Mouse (Mus musculus) kidney, adult 9 months (tissue): ENCODE results near the gene Rps6ka2.
"Not testable (repeated sequence)": the region's sequence is repeated elsewhere in the genome, so short reads cannot be mapped to it uniquely, and the experiment has no call there.

Experiments
- DNase-seq: peaks from one replicate; pipeline ENCODE4 v3.0.0; 2022

Gene Rps6ka2

DNA sequence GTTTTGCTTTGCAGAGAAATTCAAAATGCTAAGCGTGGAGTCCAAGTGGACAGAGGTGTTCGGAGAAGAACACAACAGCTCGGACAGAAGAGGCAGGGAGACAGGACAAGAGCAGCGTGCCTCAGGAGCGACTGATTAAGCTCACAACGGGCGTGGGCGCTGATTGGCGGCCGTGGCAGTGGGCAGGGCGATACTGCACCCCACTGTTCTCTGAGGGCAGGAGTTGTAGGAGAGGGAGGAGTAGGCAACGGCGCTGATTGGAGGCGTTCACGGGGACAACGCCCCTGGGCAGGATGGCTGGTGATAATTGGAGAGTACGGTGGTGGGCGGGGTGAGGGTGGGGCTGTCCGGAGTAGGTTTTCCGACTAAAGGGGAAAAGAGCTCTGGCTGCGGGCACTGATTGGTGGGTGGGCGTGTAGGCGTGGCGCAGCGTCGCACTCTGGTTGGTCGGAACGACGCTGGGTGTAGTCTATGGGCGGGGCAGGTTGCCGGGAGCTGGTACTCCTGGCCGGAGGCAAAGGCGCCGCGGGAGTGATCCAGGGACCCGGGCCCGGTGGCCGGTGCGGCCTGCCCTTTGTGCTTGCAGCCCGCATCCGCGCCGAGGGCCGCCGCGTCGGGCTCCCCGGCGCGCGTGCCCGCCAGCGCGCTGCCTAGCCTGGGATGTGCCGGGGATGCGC, at the start of gene Rps6ka2:
Gene Rps6ka2 (plus strand): TSS at position 489 of the 677 bp plus-strand sequence.
- DNase-seq, result peak; percentile 98

DNA sequence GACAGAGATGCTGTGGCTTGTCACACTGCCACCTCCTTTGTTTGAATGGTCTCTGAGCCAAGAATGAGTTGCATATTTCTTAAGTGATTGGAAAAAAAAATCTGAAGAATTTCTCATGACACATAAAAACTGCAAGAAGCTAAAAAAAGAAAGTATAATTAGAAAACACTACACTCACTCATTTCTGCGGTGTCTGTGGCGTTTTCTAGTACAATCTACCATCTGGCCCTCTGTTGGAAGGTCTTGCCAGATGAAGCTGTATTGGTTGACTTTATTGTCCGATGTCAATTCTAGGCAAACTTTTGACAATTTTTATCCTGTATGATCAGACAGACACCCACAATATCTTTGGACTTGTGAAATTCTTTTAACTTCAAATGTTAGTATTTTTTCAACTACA, 49.1 kb upstream of the Rps6ka2 start:
- DNase-seq, result not testable (repeated sequence)

DNA sequence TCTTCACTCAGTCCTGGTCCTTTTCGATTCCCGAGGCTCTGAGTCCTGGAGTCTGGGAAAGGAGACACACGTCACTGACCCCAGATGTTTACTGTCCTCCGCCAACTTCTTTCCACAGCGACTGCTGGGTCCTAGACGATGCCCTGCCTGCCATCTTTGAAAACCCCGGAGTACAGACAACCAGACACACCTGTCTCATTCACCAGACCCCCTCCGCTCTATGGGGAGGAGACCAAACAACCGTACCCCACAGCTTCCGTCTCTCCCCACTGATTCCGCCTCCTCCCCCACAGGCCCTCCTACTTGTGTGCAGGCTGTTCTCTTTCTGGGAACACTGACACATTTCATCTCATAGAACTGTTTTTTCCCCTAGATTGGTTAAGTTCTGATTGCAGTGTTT, 47.4 kb upstream of the Rps6ka2 start:
- not testable (repeated sequence) for DNase-seq

DNA sequence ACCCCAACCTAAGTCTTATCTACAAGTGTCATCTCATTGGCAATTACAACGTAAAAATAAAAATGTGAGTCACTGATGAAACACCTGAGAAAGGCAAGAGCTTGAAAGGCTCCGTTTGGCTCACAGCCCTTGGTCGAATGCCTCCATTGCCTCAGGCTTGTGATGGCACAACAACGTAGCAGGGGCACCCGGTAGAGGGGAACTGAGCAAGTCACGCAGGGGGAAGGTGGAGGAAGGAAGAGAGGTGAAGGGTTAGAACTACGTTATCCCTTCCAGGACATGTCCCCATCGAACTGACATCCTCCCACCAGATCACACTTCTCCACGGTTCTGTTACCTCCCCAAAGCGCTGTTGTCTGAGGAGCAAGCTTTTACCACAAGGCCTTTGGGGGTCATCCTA, 43.4 kb upstream of the Rps6ka2 start:
- DNase-seq, result not testable (repeated sequence)

DNA sequence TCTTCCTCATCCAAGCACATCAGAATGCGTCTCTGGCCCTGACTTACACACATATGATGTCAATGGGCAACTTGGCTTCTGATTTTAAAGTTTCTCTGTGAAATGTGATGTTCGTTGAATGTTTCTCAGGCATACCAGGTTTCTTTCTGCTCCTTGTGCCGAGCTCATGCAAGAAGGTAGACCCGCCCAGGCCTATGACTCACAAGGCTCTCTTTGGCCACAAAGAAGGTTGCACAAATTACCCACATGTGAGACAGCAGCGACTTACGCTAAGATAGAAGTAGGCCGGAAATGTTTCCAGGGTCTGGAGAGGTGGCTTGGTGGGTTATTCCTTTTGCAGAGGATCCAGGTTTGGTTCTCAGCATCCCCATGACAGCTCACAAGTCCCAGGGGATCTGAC, 35.9 kb upstream of the Rps6ka2 start:
- DNase-seq, result not testable (repeated sequence)

DNA sequence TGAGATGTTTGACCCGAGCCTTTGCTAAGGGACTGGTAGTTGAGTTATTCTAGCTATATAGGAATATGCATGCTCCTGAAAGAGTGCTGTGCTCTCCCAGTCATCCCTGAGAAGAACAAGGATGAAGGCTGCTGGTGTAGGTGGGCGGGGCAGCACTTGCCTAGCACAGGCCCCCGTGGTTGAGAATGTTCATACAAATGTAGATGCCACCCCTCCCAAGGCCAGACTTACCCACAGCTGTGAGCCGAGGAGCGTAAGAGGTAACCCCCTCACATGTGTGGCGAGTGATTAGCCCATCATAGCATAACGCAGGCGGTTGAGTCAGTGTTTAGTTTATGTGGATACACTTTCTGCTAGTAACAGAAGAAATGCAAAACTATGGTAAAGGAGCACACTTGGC, 34.6 kb upstream of the Rps6ka2 start:
- not testable (repeated sequence) for DNase-seq

DNA sequence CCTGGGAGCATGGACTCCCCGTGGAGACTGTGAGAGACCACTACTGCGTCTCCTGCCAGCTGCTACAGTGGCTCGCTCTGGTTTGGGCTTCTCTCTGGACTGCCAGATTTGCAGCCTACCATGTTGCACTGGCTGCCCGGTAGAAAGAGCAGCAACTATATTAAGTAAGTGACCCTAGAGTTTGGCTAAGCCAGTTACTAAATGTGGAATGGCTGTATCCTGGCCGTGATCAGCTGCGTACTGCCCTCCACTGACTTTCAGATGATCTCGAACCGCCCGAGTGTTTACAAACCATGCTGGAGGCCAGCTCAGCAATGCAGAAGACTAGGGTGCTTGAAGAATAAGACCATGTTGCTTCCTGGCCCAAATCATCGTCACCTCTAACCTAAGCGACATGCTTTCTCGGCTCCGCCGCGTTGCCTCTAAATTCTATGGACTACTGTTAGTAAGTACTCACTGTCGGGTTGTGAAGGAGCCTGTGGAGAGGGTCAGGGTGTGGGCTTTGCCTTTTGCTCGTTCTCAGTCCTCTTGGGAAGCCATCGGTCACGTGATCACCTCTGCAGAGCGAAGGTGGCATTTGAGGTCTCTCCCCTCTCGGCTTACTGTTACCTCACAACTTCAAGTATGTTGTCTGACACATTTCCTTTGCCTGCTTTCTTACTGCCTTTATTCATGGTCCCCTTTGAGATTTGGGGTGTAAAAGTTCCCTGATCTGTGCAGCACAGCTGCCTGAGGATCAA, 31.6 kb upstream of the Rps6ka2 start:
- no peak for DNase-seq

DNA sequence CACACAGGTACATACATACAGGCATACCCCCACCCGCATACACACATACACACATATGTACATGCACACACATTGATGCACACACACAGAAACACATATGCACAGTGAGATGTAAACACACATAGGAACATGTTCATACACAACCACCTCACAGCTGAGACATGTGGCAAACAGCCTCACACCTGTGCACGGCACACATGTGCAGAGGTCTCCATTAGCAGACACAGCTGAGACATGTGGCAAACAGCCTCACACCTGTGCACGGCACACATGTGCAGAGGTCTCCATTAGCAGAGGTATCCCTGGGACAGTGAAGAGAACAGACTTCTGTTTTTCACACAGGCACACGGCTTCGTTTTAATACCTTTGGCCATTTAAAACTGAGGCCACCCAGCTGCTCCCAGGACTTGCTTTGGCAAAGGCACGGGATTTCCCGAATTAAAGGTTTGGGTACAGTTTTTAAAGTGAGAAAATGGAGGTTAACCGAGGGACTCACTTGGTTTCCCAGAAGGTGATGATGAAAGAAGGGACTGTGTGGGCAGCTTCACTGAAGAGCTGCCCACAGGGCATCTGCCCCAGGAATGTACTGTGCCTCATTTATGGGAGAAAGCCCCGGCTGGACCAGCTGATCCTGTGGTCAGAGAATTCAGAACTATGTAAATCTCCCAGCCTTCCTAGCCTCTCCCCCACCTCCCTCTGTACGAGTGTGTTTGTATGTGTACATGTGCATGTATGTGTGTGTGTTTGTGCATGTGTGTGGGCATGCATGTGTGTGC, 29.3 kb upstream of the Rps6ka2 start:
- no peak for DNase-seq

DNA sequence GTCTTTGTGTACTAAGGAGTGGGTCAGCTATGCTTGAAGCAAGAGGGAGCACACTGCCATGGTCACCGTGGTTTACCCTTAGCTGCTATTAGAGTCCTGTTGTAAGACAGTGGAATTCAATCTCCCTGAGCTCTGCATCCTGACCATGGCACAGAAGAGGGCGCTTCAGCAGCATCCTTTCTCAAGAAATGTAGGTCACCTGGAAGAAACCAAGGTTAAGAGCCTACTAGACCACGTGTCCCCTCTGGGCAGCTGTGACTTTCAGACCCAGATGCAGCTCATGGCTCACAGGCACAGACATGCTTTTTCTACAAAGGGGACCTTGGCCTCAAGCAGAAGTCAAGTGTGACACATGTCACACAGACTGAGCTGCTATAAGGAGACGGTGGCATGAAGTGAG, 27.5 kb upstream of the Rps6ka2 start:
- DNase-seq, result peak; percentile 11

DNA sequence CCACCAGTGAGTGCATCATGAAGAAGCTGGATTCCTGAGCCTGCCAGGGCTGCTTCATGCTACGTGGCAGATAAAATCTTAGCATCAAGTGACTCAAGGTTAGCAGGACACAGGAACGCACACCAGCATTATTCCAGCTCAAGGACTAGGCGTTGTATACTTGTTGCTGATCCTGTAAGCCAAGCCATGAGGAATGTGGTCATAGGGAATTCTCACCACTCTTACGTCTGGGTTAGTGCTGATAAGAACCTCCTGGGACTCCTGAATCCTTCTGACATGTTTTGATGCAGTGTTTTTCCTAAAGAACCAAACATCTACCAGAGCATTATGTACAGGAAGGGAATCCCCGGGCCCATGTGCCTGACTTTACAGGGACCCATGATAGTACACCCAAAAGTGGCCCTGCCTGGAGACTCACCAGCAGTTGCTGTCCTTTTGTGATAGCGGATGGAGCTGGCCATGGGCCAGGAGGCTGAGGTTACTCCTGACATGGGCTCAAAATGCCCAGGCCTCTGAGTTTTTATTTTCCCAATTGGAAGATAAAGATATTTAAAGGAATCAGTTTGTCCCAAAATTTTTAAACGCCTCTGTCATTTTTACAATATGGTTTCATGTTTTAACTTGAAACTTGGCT, 25.9 kb upstream of the Rps6ka2 start:
- DNase-seq, result no peak

DNA sequence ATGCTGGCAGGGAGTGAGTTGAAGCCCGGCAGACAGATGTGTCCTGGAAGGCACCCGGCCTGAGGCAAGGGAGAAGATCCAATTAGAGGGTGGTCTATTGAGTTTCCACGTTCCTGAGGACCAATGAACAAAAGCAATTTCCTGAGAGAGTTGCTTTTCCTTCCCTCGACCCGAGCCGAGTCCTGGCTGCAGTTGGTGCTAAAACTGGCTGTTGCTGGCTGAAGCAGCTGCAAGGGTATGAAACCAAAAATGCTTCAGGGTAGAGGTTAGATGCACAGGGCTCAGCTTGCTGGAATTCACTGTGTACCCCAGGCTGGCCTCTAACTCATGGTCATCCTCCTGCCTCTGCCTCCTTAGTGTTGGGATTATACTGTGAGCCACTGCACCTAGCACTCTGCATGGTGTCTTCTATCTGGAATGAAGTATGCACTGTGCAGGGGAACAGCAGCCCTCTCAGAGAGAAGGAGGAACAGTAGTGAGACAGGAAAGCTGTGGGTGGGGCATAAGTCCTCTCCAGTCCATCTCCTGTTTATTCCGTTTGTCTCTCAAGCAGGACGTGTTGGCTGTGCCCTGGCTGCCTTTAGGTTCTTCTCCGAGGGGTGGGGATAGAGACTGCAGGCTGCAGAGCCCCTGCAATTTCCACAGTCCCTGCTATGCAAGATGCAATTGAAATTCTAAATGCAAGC, 24.4 kb upstream of the Rps6ka2 start:
- DNase-seq, result no peak

DNA sequence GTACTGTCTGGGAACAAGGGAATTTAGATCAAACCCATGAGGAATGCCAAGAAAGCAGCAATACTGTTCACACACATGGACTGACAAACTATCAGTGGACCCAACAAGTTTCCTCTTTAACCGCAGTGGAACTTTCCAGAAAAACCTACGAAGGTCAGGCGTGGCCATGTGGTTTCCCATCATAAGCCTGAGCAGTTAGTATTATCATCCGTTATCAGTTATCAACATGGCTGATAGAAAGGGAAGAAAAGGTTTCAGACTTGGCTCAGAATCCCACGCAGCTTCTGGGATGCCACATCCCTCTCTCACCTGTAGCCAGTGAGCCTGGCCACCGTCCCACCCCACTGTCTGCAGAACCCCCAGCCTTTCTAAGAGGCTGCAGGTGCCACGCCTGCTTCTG, 23.4 kb upstream of the Rps6ka2 start:
- DNase-seq, result no peak

DNA sequence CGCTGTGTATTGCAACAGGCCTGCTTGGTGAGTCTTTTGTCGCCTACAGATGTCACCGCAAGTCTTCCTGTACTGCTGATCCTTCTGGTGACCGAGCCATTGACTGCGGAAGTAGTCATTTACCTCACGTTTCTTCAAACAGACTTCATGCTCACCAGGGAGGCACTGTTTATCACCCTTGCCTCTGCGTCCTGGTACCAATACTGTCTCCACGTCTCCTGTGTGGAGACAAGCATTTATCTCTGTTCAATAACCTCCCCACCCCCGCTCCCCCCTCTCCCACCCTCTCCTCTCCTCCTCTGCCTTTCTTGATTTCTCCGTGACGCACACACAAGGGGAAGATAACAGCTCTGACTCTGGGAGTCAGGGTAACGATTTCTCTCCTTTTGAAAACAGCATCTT, 22.0 kb upstream of the Rps6ka2 start:
- DNase-seq, result no peak

DNA sequence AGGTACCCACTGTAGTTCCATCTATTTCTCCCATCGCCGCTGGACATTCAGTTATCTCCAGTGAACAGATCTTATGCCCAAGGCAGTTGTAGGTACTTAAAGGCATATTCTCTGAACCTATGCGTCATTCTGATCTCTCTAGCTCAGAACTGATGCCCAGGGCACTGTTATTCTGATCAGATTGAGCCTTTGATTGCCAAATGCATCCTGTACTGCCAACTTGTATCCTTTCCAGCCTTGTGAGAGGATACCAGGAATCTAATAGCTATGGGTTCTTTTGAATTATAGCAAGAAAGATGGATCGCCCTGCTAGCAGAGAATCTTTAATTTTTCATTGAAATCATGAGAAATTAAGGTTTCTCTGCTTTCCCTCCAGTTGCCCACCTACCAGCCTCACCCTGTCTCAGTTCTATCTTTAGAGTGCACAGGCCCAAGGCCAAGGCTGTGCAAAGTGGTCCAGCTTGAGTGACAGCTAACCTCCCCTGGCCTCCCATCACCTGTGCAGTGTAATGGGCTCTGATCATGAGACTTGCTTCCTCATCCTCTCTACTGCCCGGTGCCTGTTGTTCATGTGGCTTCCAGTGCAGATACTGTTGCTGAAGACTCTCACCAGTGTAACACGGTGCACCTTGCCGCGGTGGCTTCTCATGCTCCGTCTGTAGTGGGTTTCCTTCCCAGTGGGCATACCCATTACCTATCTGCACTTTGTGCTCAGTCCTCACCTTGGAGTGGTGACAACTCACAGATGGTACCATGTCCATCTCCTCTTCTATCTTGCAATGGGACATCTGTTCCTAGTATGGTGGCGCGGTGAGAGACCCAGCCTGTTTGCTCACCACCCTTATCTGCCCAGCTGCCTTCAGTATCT, 20.4 kb upstream of the Rps6ka2 start:
- no peak for DNase-seq

DNA sequence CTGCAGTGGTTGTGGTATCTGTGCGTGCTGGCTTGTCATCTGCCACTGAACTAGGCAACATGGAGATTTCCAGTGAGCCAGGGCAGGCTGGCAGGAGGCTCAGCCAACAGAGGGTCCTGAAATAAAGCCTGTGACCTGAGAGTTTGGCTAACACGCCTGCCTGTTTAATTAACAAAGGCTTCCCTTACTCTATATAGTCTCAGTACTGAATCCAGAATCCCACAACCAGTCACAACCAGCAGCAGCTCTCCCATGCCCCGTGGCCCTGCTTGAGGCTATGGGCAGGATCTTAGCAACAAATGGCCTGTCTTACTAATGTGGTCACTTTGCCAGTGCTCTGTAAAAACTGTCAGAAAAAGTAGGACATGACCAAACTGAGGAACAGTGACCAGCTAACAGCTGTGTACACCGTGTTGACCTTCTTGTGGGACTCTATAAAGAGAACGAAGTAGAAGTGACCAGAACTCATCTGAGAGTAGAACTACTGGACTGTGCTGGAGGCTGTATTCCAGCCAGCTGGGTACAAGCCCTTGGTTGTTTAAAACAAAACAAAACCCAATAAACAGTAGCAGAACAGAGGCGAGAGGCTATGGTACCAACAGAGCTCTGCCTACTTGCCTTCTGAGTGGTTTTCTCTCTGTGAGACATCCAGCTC, 18.3 kb upstream of the Rps6ka2 start:
- no peak for DNase-seq

DNA sequence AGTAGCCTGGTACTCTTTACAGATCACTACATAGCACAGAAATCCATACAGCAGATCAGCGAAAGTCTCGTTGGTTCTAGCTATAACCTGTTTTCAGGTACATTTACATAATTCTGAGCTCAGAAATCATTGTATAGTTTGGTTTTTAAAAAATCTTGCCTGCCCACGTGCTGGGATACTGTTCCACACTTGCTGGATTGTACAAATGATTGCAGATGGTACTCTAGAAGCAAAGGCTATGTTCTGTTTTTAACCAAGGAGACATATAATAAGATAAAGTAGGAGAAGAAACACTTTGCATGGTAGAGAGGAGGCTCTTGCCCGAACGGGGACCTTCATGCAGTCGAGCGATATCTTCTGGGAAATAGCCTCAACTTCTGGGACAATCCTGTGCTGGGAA, 17.3 kb upstream of the Rps6ka2 start:
- DNase-seq, result no peak

DNA sequence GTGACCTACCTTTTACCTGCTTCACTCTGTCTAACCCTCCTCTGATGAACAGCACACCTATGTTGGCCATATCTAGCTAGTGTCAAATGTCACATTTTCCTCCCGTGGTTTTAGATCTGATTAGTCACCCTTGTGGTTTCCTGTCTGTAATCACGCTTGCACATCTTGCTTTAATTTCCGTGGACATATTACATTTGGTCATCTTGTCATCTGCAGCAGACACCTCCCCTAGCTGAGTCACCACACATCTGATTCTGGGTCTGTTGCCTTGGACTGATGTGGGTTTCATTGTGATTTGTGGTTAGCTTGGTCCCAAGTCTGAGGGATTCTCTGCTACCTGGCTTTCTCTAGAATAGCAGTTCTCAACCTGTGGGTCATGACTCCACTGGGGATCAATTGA, 6.0 kb upstream of the Rps6ka2 start:
- no peak for DNase-seq

DNA sequence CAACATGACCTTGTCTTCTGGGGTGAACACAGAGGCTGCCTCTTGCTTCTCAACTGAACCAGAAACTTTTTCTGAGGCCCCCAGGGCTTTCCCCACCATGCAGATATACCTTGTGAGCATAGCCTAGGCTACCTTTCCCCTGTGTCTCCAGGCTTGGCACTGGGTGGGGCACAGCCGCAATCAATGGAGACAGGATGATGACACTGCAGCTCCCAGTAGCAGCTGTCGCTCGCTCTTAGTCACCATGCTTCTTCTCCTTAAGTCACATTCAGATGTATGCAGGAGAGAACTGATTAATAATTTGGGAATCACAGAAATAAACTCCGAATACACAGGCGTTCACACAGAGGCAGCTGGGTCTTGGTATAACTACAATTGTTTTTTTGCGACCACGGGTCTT, 4.4 kb upstream of the Rps6ka2 start:
- DNase-seq, result no peak

DNA sequence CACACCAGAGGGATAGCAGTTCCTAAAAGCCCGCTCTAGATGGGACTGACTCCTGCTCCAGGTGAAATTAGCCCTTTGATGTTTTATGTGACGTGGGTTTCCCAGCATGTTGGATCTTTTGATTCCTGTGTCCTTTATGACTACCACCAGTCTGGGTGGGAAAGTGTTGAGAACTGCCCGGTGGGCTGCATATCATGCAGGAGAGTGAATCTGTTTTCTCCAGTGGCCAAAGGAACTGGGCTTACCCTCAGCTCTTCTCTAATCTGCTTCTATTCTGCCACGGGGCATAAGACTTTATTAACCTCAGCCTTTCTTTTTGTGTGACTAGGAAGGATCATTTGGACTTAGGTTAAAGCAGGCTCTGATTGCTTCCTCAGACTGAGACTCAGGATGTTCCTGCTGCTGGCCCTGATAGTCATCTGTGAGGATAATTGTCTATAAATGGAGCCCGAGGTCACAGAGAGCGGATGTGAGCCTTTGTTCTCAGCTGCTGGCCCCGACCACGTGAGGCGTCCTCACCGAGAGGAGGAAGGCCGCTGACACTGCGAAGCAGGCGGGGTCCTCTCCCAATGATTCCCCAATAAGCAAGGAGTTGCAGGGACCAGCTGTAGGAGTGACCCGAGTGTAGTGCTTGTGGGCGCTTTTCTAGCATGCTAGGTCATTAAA, 821 bp upstream of the Rps6ka2 start:
- peak; percentile 82 for DNase-seq
